Mouse (Mus musculus) hindbrain, embryonic 11.5 days (tissue): ENCODE data around the gene Gas7. TPM values are rescaled to one million over a fixed set of nuclear protein-coding genes. Genes with fewer than 3 reads are reported as not detected.

ENCODE experiments used
- ATAC-seq: fragments of 200-750 bp; cut with Nextera tagmentation; 2 replicates; pipeline ENCODE4 v1.8.0; 2017; ENCODE audit warnings: mild to moderate bottlenecking, moderate TSS enrichment, moderate library complexity; ENCODE audit not compliant: low FRiP score
- DNase-seq: peaks from one replicate; pipeline ENCODE4 v3.0.0-alpha.2; 2015; ENCODE audit warnings: low spot score
- H3K27ac ChIP-seq: fragments of 300-500 bp; sonication (generic); 2 replicates; pipeline ENCODE4 v1.5.1; 2014; ENCODE audit warnings: mild to moderate bottlenecking, low read depth, low read length
- H3K27me3 ChIP-seq: fragments of 300-500 bp; sonication (generic); 2 replicates; pipeline ENCODE4 v1.6.1; 2014; ENCODE audit warnings: mild to moderate bottlenecking, low read length, moderate library complexity, mixed read lengths; ENCODE audit not compliant: control insufficient read depth, insufficient read depth
- H3K36me3 ChIP-seq: fragments of 300-500 bp; sonication (generic); 2 replicates; pipeline ENCODE4 v1.6.1; 2014; ENCODE audit warnings: mild to moderate bottlenecking, low read length, moderate library complexity, mixed read lengths; ENCODE audit not compliant: control insufficient read depth, insufficient read depth
- H3K4me1 ChIP-seq: fragments of 300-500 bp; sonication (generic); replicated peaks from 2 replicates; pipeline ENCODE4 v1.6.1; 2014; ENCODE audit warnings: low read length, mixed read lengths; ENCODE audit not compliant: control insufficient read depth, insufficient read depth
- H3K4me2 ChIP-seq: fragments of 300-500 bp; sonication (generic); replicated peaks from 2 replicates; pipeline ENCODE4 v1.6.1; 2014; ENCODE audit warnings: mild to moderate bottlenecking, low read depth, low read length
- H3K4me3 ChIP-seq: fragments of 300-500 bp; sonication (generic); 2 replicates; pipeline ENCODE4 v1.5.1; 2014; ENCODE audit warnings: low read depth, low read length
- H3K9ac ChIP-seq: fragments of 300-500 bp; sonication (generic); 2 replicates; pipeline ENCODE4 v1.6.1; 2014; ENCODE audit warnings: low read depth, low read length
- H3K9me3 ChIP-seq: fragments of 300-500 bp; sonication (generic); 2 replicates; pipeline ENCODE4 v1.6.1; 2016; ENCODE audit warnings: low read length; ENCODE audit not compliant: control insufficient read depth
- WGBS: fragments of 180-500 bp; shearing (Covaris S2); extraction: QIAGEN DNeasy Blood & Tissue Kit; methylation state at CpG from one replicate; pipeline ENCODE4 v1.1.7; 2014; 5-methylcytosine and 5-hydroxymethylcytosine counted together
- polyA plus RNA-seq: library from polyadenylated mRNA; unstranded; fragments of >200 nt; fragmentation: Nextera tagmentation; extraction: Ambion mirVana; gene quantifications from 2 replicates; pipeline ENCODE4 v1.2.1, GENCODE M21; 2014

The Gas7 gene
- polyA plus RNA-seq, 1 experiment from 2014 or later = 4.2 TPM

GRCm38 (mm10) chr11:67622340-67622739, 167.1 kb downstream of the Gas7 start:
- no peak overlapping the region for H3K4me2 ChIP-seq
- H3K27me3 ChIP-seq = no peaks in the 10 kb centered on the region
- WGBS = 84% methylated on average over 7 of the region's 7 CpGs
- no peak overlapping the region for H3K9ac ChIP-seq
- ATAC-seq (no peak), DNase-seq (no peak)
- no peak overlapping the region for H3K4me3 ChIP-seq
- no peaks in the 10 kb centered on the region for H3K4me1 ChIP-seq
- no peaks in the 10 kb centered on the region for H3K36me3 ChIP-seq
- H3K27ac ChIP-seq = no peak overlapping the region
- H3K9me3 ChIP-seq = no peaks in the 10 kb centered on the region

- no peaks in the 10 kb centered on the region for H3K27me3 ChIP-seq
- WGBS = 87% methylated on average over 7 of the region's 7 CpGs
Measured at GRCm38 (mm10) chr11:67627179-67627578, 171.9 kb downstream of the Gas7 start.

GRCm38 (mm10) chr11:67628522-67628921, 173.3 kb downstream of the Gas7 start:
- Histone ChIP-seq H3K27me3 (no peaks in the 10 kb centered on the region), H3K4me3 (no peak overlapping the region), H3K27ac (no peak overlapping the region), H3K9ac (no peak overlapping the region), H3K9me3 (no peaks in the 10 kb centered on the region), H3K4me2 (no peak overlapping the region), H3K4me1 (no peaks in the 10 kb centered on the region), H3K36me3 (no peaks in the 10 kb centered on the region)
- ATAC-seq (no peak), DNase-seq (no peak)
- WGBS = 79% methylated on average over 2 of the region's 2 CpGs

More at GRCm38 (mm10) chr11:67627179-67627578, 171.9 kb downstream of the Gas7 start:
- no peak overlapping the region for H3K4me2 ChIP-seq
- H3K4me1 ChIP-seq = no peaks in the 10 kb centered on the region
- no peak overlapping the region for H3K9ac ChIP-seq
- ATAC-seq = no peak
- H3K9me3 ChIP-seq = no peaks in the 10 kb centered on the region
- no peak overlapping the region for H3K27ac ChIP-seq
- no peak for DNase-seq
- H3K4me3 ChIP-seq = no peak overlapping the region
- no peaks in the 10 kb centered on the region for H3K36me3 ChIP-seq

GRCm38 (mm10) chr11:67632906-67633305, 177.7 kb downstream of the Gas7 start:
- H3K27ac ChIP-seq = no peak overlapping the region
- no peak for DNase-seq
- H3K4me1 ChIP-seq = no peaks in the 10 kb centered on the region
- H3K9me3 ChIP-seq = no peaks in the 10 kb centered on the region
- H3K4me3 ChIP-seq = no peak overlapping the region
- no peak overlapping the region for H3K9ac ChIP-seq
- 77% methylated on average over 8 of the region's 8 CpGs for WGBS
- no peak overlapping the region for H3K4me2 ChIP-seq
- ATAC-seq = no peak
- no peaks in the 10 kb centered on the region for H3K27me3 ChIP-seq
- no peaks in the 10 kb centered on the region for H3K36me3 ChIP-seq

- Histone ChIP-seq H3K4me3 (no peak overlapping the region), H3K4me2 (no peak overlapping the region), H3K27ac (no peak overlapping the region), H3K9ac (no peak overlapping the region), H3K9me3 (no peaks in the 10 kb centered on the region), H3K27me3 (no peaks in the 10 kb centered on the region), H3K36me3 (no peaks in the 10 kb centered on the region), H3K4me1 (no peaks in the 10 kb centered on the region)
- DNase-seq (no peak), ATAC-seq (no peak)
- 84% methylated on average over 3 of the region's 3 CpGs for WGBS
Measured at GRCm38 (mm10) chr11:67633620-67634229, 178.5 kb downstream of the Gas7 start.

GRCm38 (mm10) chr11:67636201-67636600, 181.0 kb downstream of the Gas7 start:
- Histone ChIP-seq H3K36me3 (no peaks in the 10 kb centered on the region), H3K9ac (no peak overlapping the region), H3K4me1 (no peaks in the 10 kb centered on the region), H3K9me3 (no peaks in the 10 kb centered on the region), H3K4me2 (no peak overlapping the region), H3K27ac (no peak overlapping the region), H3K27me3 (no peaks in the 10 kb centered on the region), H3K4me3 (no peak overlapping the region)
- 63% methylated on average over 4 of the region's 4 CpGs for WGBS
- ATAC-seq = no peak
- no peak for DNase-seq

- Histone ChIP-seq H3K36me3 (no peaks in the 10 kb centered on the region), H3K4me3 (no peak overlapping the region), H3K4me1 (no peaks in the 10 kb centered on the region), H3K4me2 (no peak overlapping the region), H3K27ac (no peak overlapping the region), H3K27me3 (no peaks in the 10 kb centered on the region), H3K9ac (no peak overlapping the region), H3K9me3 (no peaks in the 10 kb centered on the region)
- ATAC-seq = no peak
- WGBS = 54% methylated on average over 6 of the region's 6 CpGs
- no peak for DNase-seq
Measured at GRCm38 (mm10) chr11:67636905-67637586, 181.8 kb downstream of the Gas7 start.

GRCm38 (mm10) chr11:67638401-67638800, 183.2 kb downstream of the Gas7 start:
- Histone ChIP-seq H3K9ac (no peak overlapping the region), H3K27ac (no peak overlapping the region), H3K4me3 (no peak overlapping the region), H3K27me3 (no peaks in the 10 kb centered on the region), H3K4me2 (no peak overlapping the region), H3K9me3 (no peaks in the 10 kb centered on the region), H3K4me1 (no peaks in the 10 kb centered on the region), H3K36me3 (no peaks in the 10 kb centered on the region)
- ATAC-seq = no peak
- 84% methylated on average over 3 of the region's 3 CpGs for WGBS
- no peak for DNase-seq

- Histone ChIP-seq H3K9ac (no peak overlapping the region), H3K9me3 (no peaks in the 10 kb centered on the region), H3K4me1 (no peaks in the 10 kb centered on the region), H3K4me2 (no peak overlapping the region), H3K36me3 (no peaks in the 10 kb centered on the region), H3K4me3 (no peak overlapping the region), H3K27me3 (no peaks in the 10 kb centered on the region), H3K27ac (no peak overlapping the region)
- no peak for DNase-seq
- no peak for ATAC-seq
- 88% methylated on average over 6 of the region's 6 CpGs for WGBS
Measured at GRCm38 (mm10) chr11:67640299-67640698, 185.1 kb downstream of the Gas7 start.
